Mouse (Mus musculus): ENCODE measurements around the gene Alyref. TPM values are rescaled to one million over a fixed set of nuclear protein-coding genes. Genes with fewer than 3 reads are reported as not detected.

The Alyref gene
- polyA plus RNA-seq, 1 experiment, result 218 TPM

DNA sequence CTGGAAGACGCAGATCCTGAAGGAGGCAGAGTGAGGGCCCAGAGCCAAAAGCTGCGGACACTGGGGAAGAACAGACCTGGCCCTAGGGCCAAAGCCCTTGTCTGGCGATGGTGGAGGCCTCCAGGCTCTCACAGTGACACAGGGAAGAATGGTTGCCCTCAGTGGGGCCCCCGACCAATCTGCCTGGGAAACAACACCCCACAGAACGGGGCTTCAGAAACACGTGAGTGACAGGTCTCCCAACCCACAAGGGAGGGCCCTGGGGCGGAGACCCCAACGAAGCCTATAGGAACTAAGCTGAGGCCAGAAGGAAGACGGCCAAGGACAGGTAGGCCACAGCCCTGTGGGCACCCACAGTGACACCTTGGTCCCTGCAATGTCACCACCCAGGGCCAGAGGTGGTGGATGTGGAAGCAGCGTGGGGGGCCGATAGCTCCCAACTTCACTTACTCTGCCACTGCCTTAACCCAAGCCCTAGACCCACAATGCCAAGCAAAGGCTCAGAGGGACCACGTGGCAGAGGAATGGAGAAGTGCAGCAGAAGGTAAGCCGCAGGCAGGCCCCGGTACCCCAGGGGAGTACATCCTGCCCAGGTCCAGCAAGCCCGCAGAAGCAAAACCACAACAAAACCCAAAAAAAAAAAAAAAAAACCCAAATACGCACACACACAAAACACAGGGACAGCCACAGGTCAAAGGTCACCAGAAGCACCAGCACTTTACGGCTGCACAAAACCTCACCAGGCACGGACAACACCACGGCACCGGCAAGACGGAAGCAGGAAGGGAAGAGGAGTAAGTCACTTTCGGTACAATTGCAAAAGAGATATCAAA, 29.5 kb upstream of the Alyref start:
- Histone ChIP-seq H3K36me3 (ENCODE audit: control insufficient read depth, insufficient read depth) (peaks cover 47% of the 10 kb centered on the region), H3K27me3 (ENCODE audit: control insufficient read depth, insufficient read depth, insufficient read length) (no peaks in the 10 kb centered on the region), H3K79me3 (ENCODE audit: low read depth) (peaks cover 83% of the 10 kb centered on the region), H3K4me3 (ENCODE audit: insufficient read depth, poor library complexity, severe bottlenecking) (no peak overlapping the region), H3K79me2 (ENCODE audit: control insufficient read depth, insufficient read depth) (peaks cover 100% of the 10 kb centered on the region), H3ac (ENCODE audit: control insufficient read depth, insufficient read length, low read depth) (no peak overlapping the region)
- TF ChIP-seq MAX (IDR thresholded peaks at IDR 0.05) (no peak), USF1 (IDR thresholded peaks at IDR 0.05; ENCODE audit: low read depth) (no peak), CTCF (IDR thresholded peaks at IDR 0.05; ENCODE audit: control insufficient read depth, insufficient read depth, insufficient read length) (no peak), MYOD1 (IDR thresholded peaks at IDR 0.05; ENCODE audit: control insufficient read depth, insufficient read length, low read depth) (no peak), CEBPB (IDR thresholded peaks at IDR 0.05; ENCODE audit: low read depth) (no peak), MYOG (IDR thresholded peaks at IDR 0.05; ENCODE audit: control insufficient read depth, extremely low read depth, insufficient read length) (no peak), FOSL1 (IDR thresholded peaks at IDR 0.05; ENCODE audit: insufficient read depth, low read length, poor library complexity, severe bottlenecking) (no peak)

DNA sequence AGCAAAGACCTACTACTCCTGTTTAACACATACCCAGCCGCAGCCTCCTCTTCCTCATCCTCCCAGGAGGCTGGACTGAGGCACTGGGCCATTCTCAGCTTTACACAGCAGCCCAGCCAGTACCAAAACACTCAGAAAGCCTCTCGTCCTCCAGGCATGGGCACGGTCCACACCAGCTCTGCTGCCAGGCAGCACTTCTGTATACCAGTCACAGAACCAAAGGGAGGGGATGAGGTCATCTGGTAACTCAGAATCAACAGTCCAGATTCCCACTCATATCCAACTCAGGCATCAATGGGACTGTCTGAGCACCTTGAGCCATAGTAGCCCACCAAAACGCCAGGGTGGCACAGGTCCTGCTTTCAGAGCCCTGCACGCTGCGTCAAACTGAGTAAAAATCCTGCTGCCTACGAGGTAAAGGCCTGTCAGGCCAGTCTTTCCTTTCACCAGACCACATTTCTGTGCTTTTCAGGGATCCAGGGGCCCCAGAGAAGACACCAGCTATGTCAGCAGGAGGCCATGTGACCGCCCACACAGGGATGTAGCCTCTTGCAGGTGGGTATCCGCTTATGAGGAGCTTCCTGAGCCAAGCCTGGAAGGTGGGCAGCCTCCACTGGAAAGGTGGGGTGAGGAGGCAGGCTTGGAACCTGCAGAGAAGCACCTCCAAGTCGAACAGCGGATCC, 28.8 kb upstream of the Alyref start:
- no peak overlapping the region for H3ac ChIP-seq (ENCODE audit: control insufficient read depth, insufficient read length, low read depth)
- no peak overlapping the region for H3K4me3 ChIP-seq (ENCODE audit: insufficient read depth, poor library complexity, severe bottlenecking)
- peaks cover 55% of the 10 kb centered on the region for H3K36me3 ChIP-seq (ENCODE audit: control insufficient read depth, insufficient read depth)
- TF ChIP-seq FOSL1 (IDR thresholded peaks at IDR 0.05; ENCODE audit: insufficient read depth, low read length, poor library complexity, severe bottlenecking) (no peak), USF1 (IDR thresholded peaks at IDR 0.05; ENCODE audit: low read depth) (no peak), MYOG (IDR thresholded peaks at IDR 0.05; ENCODE audit: control insufficient read depth, extremely low read depth, insufficient read length) (no peak), CTCF (IDR thresholded peaks at IDR 0.05; ENCODE audit: control insufficient read depth, insufficient read depth, insufficient read length) (no peak)
- H3K79me2 ChIP-seq (ENCODE audit: control insufficient read depth, insufficient read depth), result peaks cover 99% of the 10 kb centered on the region
- H3K27me3 ChIP-seq (ENCODE audit: control insufficient read depth, insufficient read depth, insufficient read length), result no peaks in the 10 kb centered on the region
- peaks cover 75% of the 10 kb centered on the region for H3K79me3 ChIP-seq (ENCODE audit: low read depth)

DNA sequence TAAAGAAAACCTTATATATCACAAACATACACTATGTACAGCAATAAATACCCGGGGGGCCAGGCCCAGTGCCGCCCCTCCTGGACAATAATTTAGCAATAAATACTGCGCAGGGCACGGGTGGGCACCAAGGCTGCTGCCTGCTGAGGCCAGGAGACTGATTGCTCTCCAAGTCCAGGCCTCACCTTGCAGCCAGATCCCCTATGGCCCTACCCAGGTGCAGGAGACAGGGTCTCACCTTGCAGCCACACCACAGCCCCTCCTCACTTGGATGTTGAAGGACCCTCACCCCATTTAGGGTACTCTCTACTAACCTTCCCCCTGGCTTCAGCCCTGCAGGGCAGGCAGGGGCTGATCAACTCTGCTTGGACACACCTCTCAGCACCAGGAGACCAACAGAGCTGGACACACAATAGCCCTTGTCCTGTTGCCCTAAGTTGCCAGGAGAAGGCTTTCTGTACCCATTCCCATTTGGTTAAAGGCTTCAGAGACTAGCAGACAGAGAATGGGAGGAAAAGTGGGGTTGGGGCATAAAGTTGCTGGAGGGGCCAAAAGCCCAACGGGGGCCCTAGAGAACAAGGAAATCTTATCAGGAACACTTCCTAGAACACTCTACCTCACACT, 27.1 kb upstream of the Alyref start, which contains the start of gene Sirt7:
Gene Sirt7, minus strand, starts transcription at position 89 of the 624 bp plus-strand sequence.
- TF ChIP-seq CTCF (IDR thresholded peaks at IDR 0.05; ENCODE audit: control insufficient read depth, insufficient read depth, insufficient read length), result no peak
- TF ChIP-seq USF1 (IDR thresholded peaks at IDR 0.05; ENCODE audit: low read depth), result no peak
- TF ChIP-seq MAX (IDR thresholded peaks at IDR 0.05), result no peak
- TF ChIP-seq MYOG (IDR thresholded peaks at IDR 0.05; ENCODE audit: control insufficient read depth, extremely low read depth, insufficient read length), result no peak
- Histone ChIP-seq H3ac (ENCODE audit: control insufficient read depth, insufficient read length, low read depth) (peak within 1 kb of the TSS; percentile 82), H3K4me3 (ENCODE audit: insufficient read depth, poor library complexity, severe bottlenecking) (peak within 1 kb of the TSS; percentile 98), H3K79me3 (ENCODE audit: low read depth) (peaks cover 58% of the 10 kb centered on the region), H3K79me2 (ENCODE audit: control insufficient read depth, insufficient read depth) (peaks cover 86% of the 10 kb centered on the region), H3K36me3 (ENCODE audit: control insufficient read depth, insufficient read depth) (peaks cover 69% of the 10 kb centered on the region), H3K27me3 (ENCODE audit: control insufficient read depth, insufficient read depth, insufficient read length) (no peaks in the 10 kb centered on the region)

DNA sequence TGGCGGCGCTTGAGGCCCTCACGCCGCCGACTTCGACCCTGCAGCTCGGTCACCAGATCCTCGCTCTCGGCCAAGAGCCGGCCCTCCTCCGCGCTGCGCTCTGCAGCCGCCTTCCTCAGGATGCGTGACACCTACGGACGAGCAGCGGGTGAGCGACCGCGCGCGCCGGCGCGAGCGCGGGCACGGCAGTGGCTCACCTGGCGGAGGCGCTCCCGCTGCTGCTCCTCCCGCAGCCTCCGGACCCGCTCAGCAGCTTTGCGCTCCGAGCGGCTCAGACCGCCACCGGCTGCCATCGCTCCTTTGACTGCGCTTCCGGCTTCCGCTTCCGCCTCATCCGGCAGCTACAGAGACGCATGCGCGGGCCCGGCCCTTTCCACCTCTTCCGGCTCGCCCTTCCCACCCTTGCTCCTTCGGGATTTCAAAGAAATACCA, 26.5 kb upstream of the Alyref start:
- Histone ChIP-seq H3K79me2 (ENCODE audit: control insufficient read depth, insufficient read depth) (peaks cover 80% of the 10 kb centered on the region), H3K4me3 (ENCODE audit: insufficient read depth, poor library complexity, severe bottlenecking) (peak overlapping the region; percentile 98), H3ac (ENCODE audit: control insufficient read depth, insufficient read length, low read depth) (peak overlapping the region; percentile 82), H3K36me3 (ENCODE audit: control insufficient read depth, insufficient read depth) (peaks cover 72% of the 10 kb centered on the region), H3K79me3 (ENCODE audit: low read depth) (peaks cover 53% of the 10 kb centered on the region), H3K27me3 (ENCODE audit: control insufficient read depth, insufficient read depth, insufficient read length) (no peaks in the 10 kb centered on the region)
- TF ChIP-seq CTCF (IDR thresholded peaks at IDR 0.05; ENCODE audit: control insufficient read depth, insufficient read depth, insufficient read length) (no peak), CEBPB (IDR thresholded peaks at IDR 0.05; ENCODE audit: low read depth) (no peak), MYOG (IDR thresholded peaks at IDR 0.05; ENCODE audit: control insufficient read depth, extremely low read depth, insufficient read length) (no peak), USF1 (IDR thresholded peaks at IDR 0.05; ENCODE audit: low read depth) (no peak), MYOD1 (IDR thresholded peaks at IDR 0.05; ENCODE audit: control insufficient read depth, insufficient read length, low read depth) (no peak), FOSL1 (IDR thresholded peaks at IDR 0.05; ENCODE audit: insufficient read depth, low read length, poor library complexity, severe bottlenecking) (no peak), MAX (IDR thresholded peaks at IDR 0.05) (no peak)

DNA sequence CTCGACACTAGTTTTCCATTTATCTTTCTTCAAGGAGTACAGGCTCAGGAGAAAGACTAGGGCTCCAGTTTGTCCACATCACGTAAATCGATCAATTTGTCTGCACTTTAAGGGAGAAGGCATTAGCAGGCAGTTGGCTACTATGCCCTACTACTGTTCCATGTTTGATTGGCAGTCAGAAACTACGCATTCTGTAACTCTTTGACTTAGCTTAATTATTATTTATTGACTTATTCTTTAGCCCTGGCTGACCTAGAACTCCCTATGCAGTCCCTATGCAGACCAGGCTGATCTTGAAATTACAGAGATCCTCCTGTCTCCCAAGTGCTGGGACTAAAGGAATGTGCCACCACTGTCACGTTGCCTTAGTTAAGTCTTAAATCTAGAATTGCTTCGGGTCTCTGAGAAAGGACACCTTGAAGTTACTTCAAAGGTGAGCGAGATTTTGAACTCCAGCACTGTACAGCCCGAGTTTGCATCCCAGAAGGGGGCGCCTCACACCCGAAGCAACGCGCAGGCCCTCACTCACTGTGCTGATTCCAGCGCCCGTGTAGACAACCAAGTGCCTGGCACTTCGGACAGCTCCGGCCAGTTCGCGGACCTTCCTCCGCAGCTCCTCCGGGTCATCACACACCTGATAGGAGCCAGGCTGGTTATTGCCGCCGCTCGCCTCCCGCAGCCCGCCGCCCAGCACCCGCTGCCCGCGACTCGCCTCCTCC, 26.0 kb upstream of the Alyref start:
- Histone ChIP-seq H3K27me3 (ENCODE audit: control insufficient read depth, insufficient read depth, insufficient read length) (no peaks in the 10 kb centered on the region), H3K4me3 (ENCODE audit: insufficient read depth, poor library complexity, severe bottlenecking) (peak overlapping the region; percentile 98), H3K36me3 (ENCODE audit: control insufficient read depth, insufficient read depth) (peaks cover 71% of the 10 kb centered on the region), H3ac (ENCODE audit: control insufficient read depth, insufficient read length, low read depth) (peak overlapping the region; percentile 82), H3K79me2 (ENCODE audit: control insufficient read depth, insufficient read depth) (peaks cover 74% of the 10 kb centered on the region), H3K79me3 (ENCODE audit: low read depth) (peaks cover 47% of the 10 kb centered on the region)
- TF ChIP-seq CTCF (IDR thresholded peaks at IDR 0.05; ENCODE audit: control insufficient read depth, insufficient read depth, insufficient read length), result peak; percentile 75
- TF ChIP-seq MYOD1 (IDR thresholded peaks at IDR 0.05; ENCODE audit: control insufficient read depth, insufficient read length, low read depth), result no peak
